Mouse (Mus musculus) embryonic facial prominence, embryonic 14.5 days (tissue): ENCODE results near the gene Tnfsfm13. TPM values are rescaled to one million over a fixed set of nuclear protein-coding genes. Genes with fewer than 3 reads are reported as not detected.
A peak's percentile ranks its signal among the peaks of the same experiment; 100 is the strongest.

Experiments used
- ATAC-seq: fragments of 200-750 bp; cut with Nextera tagmentation; 2 replicates; pipeline ENCODE4 v1.8.0; 2017; ENCODE audit warnings: low read depth, moderate number of reproducible peaks, moderate TSS enrichment
- DNase-seq: peaks from one replicate; pipeline ENCODE4 v3.0.0-alpha.2; 2015; ENCODE audit warnings: low spot score
- H3K27ac ChIP-seq: fragments of 300-500 bp; sonication (generic); replicated peaks from 2 replicates; pipeline ENCODE4 v1.5.1; 2014; ENCODE audit warnings: low read depth, mild to moderate bottlenecking, low read length, moderate library complexity
- H3K27me3 ChIP-seq: fragments of 300-500 bp; sonication (generic); replicated peaks from 2 replicates; pipeline ENCODE4 v1.6.1; 2014; ENCODE audit warnings: low read length; ENCODE audit not compliant: control insufficient read depth, insufficient read depth
- H3K36me3 ChIP-seq: fragments of 300-500 bp; sonication (generic); 2 replicates; pipeline ENCODE4 v1.6.1; 2014; ENCODE audit warnings: low read length, mixed read lengths; ENCODE audit not compliant: control insufficient read depth, insufficient read depth
- H3K4me1 ChIP-seq: fragments of 300-500 bp; sonication (generic); 2 replicates; pipeline ENCODE4 v1.6.1; 2014; ENCODE audit warnings: antibody characterized with exemption, low read length; ENCODE audit not compliant: control insufficient read depth, insufficient read depth
- H3K4me2 ChIP-seq: fragments of 300-500 bp; sonication (generic); 2 replicates; pipeline ENCODE4 v1.6.1; 2014; ENCODE audit warnings: low read depth, mild to moderate bottlenecking, low read length, moderate library complexity, mixed read lengths
- H3K4me3 ChIP-seq: fragments of 300-500 bp; sonication (generic); 2 replicates; pipeline ENCODE4 v1.5.1; 2014; ENCODE audit warnings: low read depth, mild to moderate bottlenecking, low read length
- H3K9ac ChIP-seq: fragments of 300-500 bp; sonication (generic); 2 replicates; pipeline ENCODE4 v1.6.1; 2014; ENCODE audit warnings: low read depth, mild to moderate bottlenecking, low read length, moderate library complexity, mixed read lengths
- H3K9me3 ChIP-seq: fragments of 300-500 bp; sonication (generic); 2 replicates; pipeline ENCODE4 v1.6.1; 2016; ENCODE audit warnings: low read length; ENCODE audit not compliant: control insufficient read depth
- WGBS: fragments of 180-500 bp; shearing (Covaris S2); extraction: QIAGEN DNeasy Blood & Tissue Kit; methylation state at CpG from one replicate; pipeline ENCODE4 v1.1.7; 2014; 5-methylcytosine and 5-hydroxymethylcytosine counted together
- polyA plus RNA-seq: library from polyadenylated mRNA; unstranded; fragments of >200 nt; fragmentation: Nextera tagmentation; extraction: Ambion mirVana; gene quantifications from 2 replicates; pipeline ENCODE4 v1.2.1, GENCODE M21; 2014

The Tnfsfm13 gene
- polyA plus RNA-seq, 1 experiment from 2014 or later: 6.0 TPM

- no peak overlapping the region for H3K27ac ChIP-seq
- H3K27me3 ChIP-seq: no peaks in the 10 kb centered on the region
- no peaks in the 10 kb centered on the region for H3K36me3 ChIP-seq
- no peak overlapping the region for H3K4me3 ChIP-seq
- ATAC-seq (no peak), DNase-seq (no peak)
- no peaks in the 10 kb centered on the region for H3K9me3 ChIP-seq
- WGBS: 50% methylated on average over 1 of the region's 1 CpGs
- no peak overlapping the region for H3K9ac ChIP-seq
- H3K4me2 ChIP-seq: no peak overlapping the region
- H3K4me1 ChIP-seq: no peaks in the 10 kb centered on the region
These were observed 3.7 kb upstream of the Tnfsfm13 start for GRCm38 (mm10) chr11:69699595-69699994.

- Histone ChIP-seq H3K9ac (no peak overlapping the region), H3K9me3 (no peaks in the 10 kb centered on the region), H3K4me3 (no peak overlapping the region), H3K27ac (no peak overlapping the region), H3K27me3 (no peaks in the 10 kb centered on the region), H3K4me1 (no peaks in the 10 kb centered on the region), H3K36me3 (no peaks in the 10 kb centered on the region), H3K4me2 (no peak overlapping the region)
- ATAC-seq (no peak), DNase-seq (no peak)
- 73% methylated on average over 5 of the region's 5 CpGs for WGBS
These were observed 2.7 kb upstream of the Tnfsfm13 start for GRCm38 (mm10) chr11:69698574-69698973.

GRCm38 (mm10) chr11:69697396-69697795 lies 1.5 kb upstream of the Tnfsfm13 start:
- Histone ChIP-seq H3K9me3 (no peaks in the 10 kb centered on the region), H3K27me3 (no peaks in the 10 kb centered on the region)
- WGBS: 92% methylated on average over 3 of the region's 3 CpGs

GRCm38 (mm10) chr11:69695046-69695360 lies 895 bp downstream of the Tnfsfm13 start:
- no peaks in the 10 kb centered on the region for H3K36me3 ChIP-seq
- DNase-seq: no peak
- no peaks in the 10 kb centered on the region for H3K4me1 ChIP-seq
- peak; percentile 24; the same call in 1 of the 2 replicates for ATAC-seq
- H3K4me3 ChIP-seq: peak overlapping the region; percentile 55
- peak overlapping the region; percentile 93 for H3K4me2 ChIP-seq
- H3K27me3 ChIP-seq: no peaks in the 10 kb centered on the region
- H3K9ac ChIP-seq: peak overlapping the region; percentile 86
- peak overlapping the region; percentile 79 for H3K27ac ChIP-seq
- WGBS: 15% methylated on average over 6 of the region's 6 CpGs
- H3K9me3 ChIP-seq: no peaks in the 10 kb centered on the region

More at GRCm38 (mm10) chr11:69697396-69697795, 1.5 kb upstream of the Tnfsfm13 start:
- no peaks in the 10 kb centered on the region for H3K4me1 ChIP-seq
- H3K36me3 ChIP-seq: no peaks in the 10 kb centered on the region
- ATAC-seq (no peak), DNase-seq (no peak)
- H3K27ac ChIP-seq: no peak overlapping the region
- H3K4me2 ChIP-seq: no peak overlapping the region
- no peak overlapping the region for H3K9ac ChIP-seq
- H3K4me3 ChIP-seq: no peak overlapping the region

GRCm38 (mm10) chr11:69693421-69693965 lies 2.4 kb downstream of the Tnfsfm13 start:
- 64% methylated on average over 11 of the region's 11 CpGs for WGBS
- H3K9ac ChIP-seq: no peak overlapping the region
- ATAC-seq: no peak

GRCm38 (mm10) chr11:69692863-69693262 lies 3.0 kb downstream of the Tnfsfm13 start:
- Histone ChIP-seq H3K9me3 (no peaks in the 10 kb centered on the region), H3K27ac (no peak overlapping the region), H3K4me2 (no peak overlapping the region), H3K4me3 (no peak overlapping the region), H3K9ac (no peak overlapping the region), H3K27me3 (no peaks in the 10 kb centered on the region), H3K36me3 (no peaks in the 10 kb centered on the region), H3K4me1 (no peaks in the 10 kb centered on the region)
- 78% methylated on average over 6 of the region's 6 CpGs for WGBS
- ATAC-seq (no peak), DNase-seq (no peak)

More at GRCm38 (mm10) chr11:69693421-69693965, 2.4 kb downstream of the Tnfsfm13 start:
- H3K9me3 ChIP-seq: no peaks in the 10 kb centered on the region
- H3K36me3 ChIP-seq: no peaks in the 10 kb centered on the region
- no peak overlapping the region for H3K27ac ChIP-seq
- DNase-seq: no peak
- no peak overlapping the region for H3K4me3 ChIP-seq
- no peaks in the 10 kb centered on the region for H3K27me3 ChIP-seq
- H3K4me1 ChIP-seq: no peaks in the 10 kb centered on the region
- no peak overlapping the region for H3K4me2 ChIP-seq

GRCm38 (mm10) chr11:69692196-69692811 lies 3.6 kb downstream of the Tnfsfm13 start:
- H3K36me3 ChIP-seq: no peaks in the 10 kb centered on the region
- no peaks in the 10 kb centered on the region for H3K4me1 ChIP-seq
- H3K27ac ChIP-seq: no peak overlapping the region
- no peak for DNase-seq
- H3K4me3 ChIP-seq: no peak overlapping the region
- H3K27me3 ChIP-seq: no peaks in the 10 kb centered on the region
- H3K9ac ChIP-seq: no peak overlapping the region
- no peaks in the 10 kb centered on the region for H3K9me3 ChIP-seq
- no peak for ATAC-seq
- WGBS: 69% methylated on average over 9 of the region's 9 CpGs
- H3K4me2 ChIP-seq: no peak overlapping the region

- H3K4me3 ChIP-seq: no peak overlapping the region
- H3K9ac ChIP-seq: no peak overlapping the region
- no peak overlapping the region for H3K4me2 ChIP-seq
- DNase-seq: no peak
- H3K36me3 ChIP-seq: no peaks in the 10 kb centered on the region
- WGBS: 88% methylated on average over 1 of the region's 1 CpGs
- H3K27me3 ChIP-seq: no peaks in the 10 kb centered on the region
- H3K4me1 ChIP-seq: peaks cover 16% of the 10 kb centered on the region
- H3K27ac ChIP-seq: no peak overlapping the region
- ATAC-seq: no peak
- H3K9me3 ChIP-seq: no peaks in the 10 kb centered on the region
These were observed 6.0 kb downstream of the Tnfsfm13 start for GRCm38 (mm10) chr11:69689891-69690290.

- H3K4me2 ChIP-seq: no peak overlapping the region
These were observed 8.8 kb downstream of the Tnfsfm13 start for GRCm38 (mm10) chr11:69687061-69687460.

More at GRCm38 (mm10) chr11:69687061-69687460, 8.8 kb downstream of the Tnfsfm13 start:
- 44% methylated on average over 5 of the region's 5 CpGs for WGBS
- Histone ChIP-seq H3K27me3 (no peaks in the 10 kb centered on the region), H3K4me3 (no peak overlapping the region), H3K27ac (peak overlapping the region; percentile 71; the same call in 1 of the 2 replicates), H3K9me3 (no peaks in the 10 kb centered on the region), H3K4me1 (peaks cover 26% of the 10 kb centered on the region), H3K9ac (peak overlapping the region; percentile 30; the same call in 1 of the 2 replicates), H3K36me3 (no peaks in the 10 kb centered on the region)
- DNase-seq (no peak), ATAC-seq (no peak)
